Mouse (Mus musculus): ENCODE results near the gene Iffo2. TPM values are rescaled to one million over a fixed set of nuclear protein-coding genes. Genes with fewer than 3 reads are reported as not detected.

The Iffo2 gene
- polyA plus RNA-seq, 1 experiment from 2014 or later: 2.2 TPM

GRCm38 (mm10) chr4:139611542-139611953 is 81.2 kb downstream of the Iffo2 start:
- no peak for ATAC-seq (replicated peaks; ENCODE audit: low FRiP score)
- peak; percentile 74 for DNase-seq (ENCODE audit: low spot score)
- no peak overlapping the region for H3K9ac ChIP-seq (ENCODE audit: low read depth, low read length)
- H3K27me3 ChIP-seq (replicated peaks; ENCODE audit: control insufficient read depth, insufficient read depth, low read length): no peaks in the 10 kb centered on the region
- H3K4me2 ChIP-seq: peak overlapping the region; percentile 52
- H3K9me3 ChIP-seq (ENCODE audit: control insufficient read depth, low read length): 0 out of 2 replicates have a peak, but pooled peaks cover 4% of the 10 kb centered on the region
- H3K27ac ChIP-seq (ENCODE audit: low read depth, low read length): peak overlapping the region; percentile 8; the same call in 1 of the 2 replicates
- peaks cover 7% of the 10 kb centered on the region; the same call in 1 of the 2 replicates for H3K4me1 ChIP-seq (replicated peaks; ENCODE audit: control insufficient read depth, insufficient read depth, low read length)
- 6% methylated on average over 10 of the region's 10 CpGs for WGBS
- H3K4me3 ChIP-seq (ENCODE audit: low read depth, low read length): 0 out of 2 replicates have a peak overlapping the region, but pooled peaks have one; percentile 6
- H3K36me3 ChIP-seq (ENCODE audit: control insufficient read depth, insufficient read depth, low read length): peaks cover 19% of the 10 kb centered on the region

- peaks cover 19% of the 10 kb centered on the region for H3K36me3 ChIP-seq (ENCODE audit: control insufficient read depth, insufficient read depth, low read length)
- no peak overlapping the region for H3K4me3 ChIP-seq (ENCODE audit: low read depth, low read length)
- H3K9ac ChIP-seq (ENCODE audit: low read depth, low read length): no peak overlapping the region
- no peak for ATAC-seq (replicated peaks; ENCODE audit: low FRiP score)
- H3K27ac ChIP-seq (ENCODE audit: low read depth, low read length): no peak overlapping the region
- DNase-seq (ENCODE audit: low spot score): no peak
- no peak overlapping the region; the same call in 1 of the 2 replicates for H3K4me2 ChIP-seq
- H3K9me3 ChIP-seq (ENCODE audit: control insufficient read depth, low read length): 0 out of 2 replicates have a peak, but pooled peaks cover 4% of the 10 kb centered on the region
- 88% methylated on average over 21 of the region's 21 CpGs for WGBS
- no peaks in the 10 kb centered on the region for H3K27me3 ChIP-seq (replicated peaks; ENCODE audit: control insufficient read depth, insufficient read depth, low read length)
- H3K4me1 ChIP-seq (replicated peaks; ENCODE audit: control insufficient read depth, insufficient read depth, low read length): peaks cover 7% of the 10 kb centered on the region; the same call in 1 of the 2 replicates
Observed at GRCm38 (mm10) chr4:139614524-139615260, 84.3 kb downstream of the Iffo2 start.

- peak overlapping the region; percentile 66 for H3K27ac ChIP-seq (ENCODE audit: low read depth, low read length)
- H3K36me3 ChIP-seq (ENCODE audit: control insufficient read depth, insufficient read depth, low read length): peaks cover 19% of the 10 kb centered on the region
- H3K4me2 ChIP-seq: peak overlapping the region; percentile 85
- peaks cover 7% of the 10 kb centered on the region; the same call in 1 of the 2 replicates for H3K4me1 ChIP-seq (replicated peaks; ENCODE audit: control insufficient read depth, insufficient read depth, low read length)
- no peaks in the 10 kb centered on the region for H3K27me3 ChIP-seq (replicated peaks; ENCODE audit: control insufficient read depth, insufficient read depth, low read length)
- peak overlapping the region; percentile 74 for H3K9ac ChIP-seq (ENCODE audit: low read depth, low read length)
- ATAC-seq (replicated peaks; ENCODE audit: low FRiP score) (peak; percentile 95), DNase-seq (ENCODE audit: low spot score) (no peak)
- WGBS: 8% methylated on average over 24 of the region's 24 CpGs
- H3K4me3 ChIP-seq (ENCODE audit: low read depth, low read length): peak overlapping the region; percentile 65
- H3K9me3 ChIP-seq (ENCODE audit: control insufficient read depth, low read length): 0 out of 2 replicates have a peak, but pooled peaks cover 4% of the 10 kb centered on the region
Observed at GRCm38 (mm10) chr4:139616276-139617000, 86.1 kb downstream of the Iffo2 start.

- ATAC-seq (replicated peaks; ENCODE audit: low FRiP score) (no peak), DNase-seq (ENCODE audit: low spot score) (no peak)
- Histone ChIP-seq H3K9me3 (ENCODE audit: control insufficient read depth, low read length) (0 out of 2 replicates have a peak, but pooled peaks cover 4% of the 10 kb centered on the region), H3K4me2 (peak overlapping the region; percentile 85), H3K4me1 (replicated peaks; ENCODE audit: control insufficient read depth, insufficient read depth, low read length) (peaks cover 7% of the 10 kb centered on the region; the same call in 1 of the 2 replicates), H3K36me3 (ENCODE audit: control insufficient read depth, insufficient read depth, low read length) (peaks cover 19% of the 10 kb centered on the region), H3K27ac (ENCODE audit: low read depth, low read length) (no peak overlapping the region; the same call in 1 of the 2 replicates), H3K4me3 (ENCODE audit: low read depth, low read length) (peak overlapping the region; percentile 65), H3K9ac (ENCODE audit: low read depth, low read length) (peak overlapping the region; percentile 44), H3K27me3 (replicated peaks; ENCODE audit: control insufficient read depth, insufficient read depth, low read length) (no peaks in the 10 kb centered on the region)
- WGBS: 49% methylated on average over 3 of the region's 3 CpGs
Observed at GRCm38 (mm10) chr4:139617001-139617364, 86.6 kb downstream of the Iffo2 start.

GRCm38 (mm10) chr4:139619765-139620164 is 89.4 kb downstream of the Iffo2 start:
- peaks cover 2% of the 10 kb centered on the region; the same call in 1 of the 2 replicates for H3K36me3 ChIP-seq (ENCODE audit: control insufficient read depth, insufficient read depth, low read length)
- DNase-seq (ENCODE audit: low spot score): no peak
- no peak overlapping the region for H3K27ac ChIP-seq (ENCODE audit: low read depth, low read length)
- H3K9me3 ChIP-seq (ENCODE audit: control insufficient read depth, low read length): no peaks in the 10 kb centered on the region
- H3K4me3 ChIP-seq (ENCODE audit: low read depth, low read length): no peak overlapping the region
- ATAC-seq (replicated peaks; ENCODE audit: low FRiP score): no peak
- H3K4me1 ChIP-seq (replicated peaks; ENCODE audit: control insufficient read depth, insufficient read depth, low read length): peaks cover 12% of the 10 kb centered on the region
- 69% methylated on average over 6 of the region's 6 CpGs for WGBS
- H3K27me3 ChIP-seq (replicated peaks; ENCODE audit: control insufficient read depth, insufficient read depth, low read length): no peaks in the 10 kb centered on the region
- no peak overlapping the region for H3K4me2 ChIP-seq
- H3K9ac ChIP-seq (ENCODE audit: low read depth, low read length): no peak overlapping the region

- ATAC-seq (replicated peaks; ENCODE audit: low FRiP score): peak; percentile 99
- no peaks in the 10 kb centered on the region for H3K27me3 ChIP-seq (replicated peaks; ENCODE audit: control insufficient read depth, insufficient read depth, low read length)
- peak within 1 kb of the TSS; percentile 77 for H3K27ac ChIP-seq (ENCODE audit: low read depth, low read length)
- DNase-seq (ENCODE audit: low spot score): peak; percentile 96
- H3K4me3 ChIP-seq (ENCODE audit: low read depth, low read length): peak within 1 kb of the TSS; percentile 71
- H3K4me2 ChIP-seq: peak within 1 kb of the TSS; percentile 92
- no peaks in the 10 kb centered on the region for H3K36me3 ChIP-seq (ENCODE audit: control insufficient read depth, insufficient read depth, low read length)
- under 1% methylated on average over 32 of the region's 38 CpGs for WGBS
- H3K9ac ChIP-seq (ENCODE audit: low read depth, low read length): peak within 1 kb of the TSS; percentile 83
- H3K4me1 ChIP-seq (replicated peaks; ENCODE audit: control insufficient read depth, insufficient read depth, low read length): peaks cover 5% of the 10 kb centered on the region
- H3K9me3 ChIP-seq (ENCODE audit: control insufficient read depth, low read length): no peaks in the 10 kb centered on the region
Observed at GRCm38 (mm10) chr4:139622373-139623282, 92.3 kb downstream of the Iffo2 start, which contains the start of gene Aldh4a1. Gene Aldh4a1 (plus strand): TSS chr4:139622866.

- Histone ChIP-seq H3K9me3 (ENCODE audit: control insufficient read depth, low read length) (no peaks in the 10 kb centered on the region), H3K27me3 (replicated peaks; ENCODE audit: control insufficient read depth, insufficient read depth, low read length) (no peaks in the 10 kb centered on the region), H3K4me2 (peak overlapping the region; percentile 92), H3K4me3 (ENCODE audit: low read depth, low read length) (peak overlapping the region; percentile 71), H3K9ac (ENCODE audit: low read depth, low read length) (peak overlapping the region; percentile 83), H3K4me1 (replicated peaks; ENCODE audit: control insufficient read depth, insufficient read depth, low read length) (peaks cover 5% of the 10 kb centered on the region), H3K27ac (ENCODE audit: low read depth, low read length) (peak overlapping the region; percentile 77), H3K36me3 (ENCODE audit: control insufficient read depth, insufficient read depth, low read length) (no peaks in the 10 kb centered on the region)
- DNase-seq (ENCODE audit: low spot score): no peak
- ATAC-seq (replicated peaks; ENCODE audit: low FRiP score): no peak
- WGBS: 23% methylated on average over 21 of the region's 21 CpGs
Observed at GRCm38 (mm10) chr4:139623434-139624115, 93.2 kb downstream of the Iffo2 start.

Data from liver, embryonic 11.5 days (tissue).